Mouse (Mus musculus): Measurements from ENCODE around the gene Ufc1.

Gene Ufc1

GRCm38 (mm10) chr1:171270573-171270900 lies 24.3 kb downstream of the Ufc1 start:
- no peak for DNase-seq

- peak; percentile 94 to 96 for DNase-seq
These were observed 24.8 kb downstream of the Ufc1 start, which contains the start of gene B4galt3 for GRCm38 (mm10) chr1:171269848-171270572. B4galt3 (plus strand) TSS chr1:171270328.

- DNase-seq, result no peak
These were observed 26.5 kb downstream of the Ufc1 start for GRCm38 (mm10) chr1:171268341-171268740.

- no peak for DNase-seq
These were observed 28.7 kb downstream of the Ufc1 start for GRCm38 (mm10) chr1:171265971-171266744.

- no peak for DNase-seq
These were observed 31.0 kb downstream of the Ufc1 start for GRCm38 (mm10) chr1:171263666-171264461.

GRCm38 (mm10) chr1:171263185-171263611 lies 31.6 kb downstream of the Ufc1 start:
- DNase-seq, result no peak

GRCm38 (mm10) chr1:171262594-171263130 lies 32.2 kb downstream of the Ufc1 start:
- no peak for DNase-seq

- no peak for DNase-seq
These were observed 34.5 kb downstream of the Ufc1 start for GRCm38 (mm10) chr1:171260316-171260715.

GRCm38 (mm10) chr1:171258921-171259320 lies 35.9 kb downstream of the Ufc1 start:
- DNase-seq, result no peak

GRCm38 (mm10) chr1:171257781-171258180 lies 37.0 kb downstream of the Ufc1 start:
- no peak for DNase-seq

GRCm38 (mm10) chr1:171256937-171257548 lies 37.8 kb downstream of the Ufc1 start:
- no peak for DNase-seq

- DNase-seq, result no peak
These were observed 38.6 kb downstream of the Ufc1 start for GRCm38 (mm10) chr1:171256095-171256818.

- DNase-seq, result no peak
These were observed 42.4 kb downstream of the Ufc1 start for GRCm38 (mm10) chr1:171252415-171252814.

- DNase-seq, result no peak
These were observed 43.1 kb downstream of the Ufc1 start for GRCm38 (mm10) chr1:171251594-171252324.

- no peak for DNase-seq
These were observed 43.9 kb downstream of the Ufc1 start, which contains the start of gene Ndufs2 for GRCm38 (mm10) chr1:171250680-171251593. Ndufs2 (minus strand) TSS chr1:171251388.

GRCm38 (mm10) chr1:171249913-171250600 lies 44.8 kb downstream of the Ufc1 start, which contains the start of gene Adamts4:
Adamts4 (plus strand) TSS chr1:171250421.
- DNase-seq, result no peak

GRCm38 (mm10) chr1:171248386-171249226 lies 46.2 kb downstream of the Ufc1 start:
- no peak for DNase-seq

GRCm38 (mm10) chr1:171247916-171248315 lies 46.9 kb downstream of the Ufc1 start:
- no peak for DNase-seq
